Mouse (Mus musculus): ENCODE data around the gene 4930535I16Rik.
A peak's percentile ranks its signal among the peaks of the same experiment; 100 is the strongest.

DNA sequence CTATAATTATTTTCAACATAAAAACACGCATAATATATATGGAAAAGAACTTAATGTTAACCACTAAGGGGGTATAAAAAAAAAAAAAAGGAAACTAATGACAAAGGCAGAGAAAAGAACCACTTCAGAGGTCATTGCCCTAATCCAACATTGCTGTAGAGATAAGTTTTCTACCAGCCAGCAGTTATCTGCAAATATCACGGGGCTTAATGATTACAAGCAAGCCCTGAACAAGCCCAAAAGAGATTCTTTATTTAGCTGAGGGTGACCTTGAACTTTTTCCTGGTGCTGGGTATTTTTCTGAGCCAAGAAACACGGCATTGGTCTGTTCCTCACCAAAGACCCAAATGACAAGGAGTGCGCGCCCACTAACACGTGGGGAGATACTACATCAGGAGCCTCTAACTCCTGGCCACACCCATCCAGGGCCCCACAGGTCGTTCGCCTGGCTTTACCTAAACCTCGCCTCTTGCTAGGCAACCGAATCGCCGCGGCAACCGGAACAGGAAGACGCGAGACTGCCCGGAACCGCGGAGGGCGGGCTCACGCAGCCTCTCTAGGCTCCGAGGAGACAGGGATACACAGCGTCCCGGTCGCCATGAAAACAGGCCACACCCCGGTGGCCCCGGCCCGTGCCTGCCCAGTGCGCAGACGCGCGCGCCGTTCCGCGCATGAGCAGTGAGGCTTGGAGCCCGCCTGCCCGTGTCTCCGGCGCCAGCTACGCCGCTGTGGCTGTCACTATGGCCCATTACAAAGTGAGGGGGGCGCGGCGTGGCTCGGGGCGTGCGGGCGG, 13.3 kb downstream of the 4930535I16Rik start, which contains the start of gene Mycbp:
- TF ChIP-seq CTCF (IDR thresholded peaks at IDR 0.05; ENCODE audit: borderline replicate concordance, extremely low read depth, insufficient read depth, insufficient read length) (no peak), POLR2A (IDR thresholded peaks at IDR 0.05; ENCODE audit: borderline replicate concordance, extremely low read depth, insufficient read depth, insufficient read length, poor library complexity, severe bottlenecking) (peak; percentile 35; the same call in 1 of the 2 replicates)

Measured in brain, embryonic 14.5 days (tissue).